Mouse (Mus musculus): ENCODE measurements around the gene Ogfod2. TPM values are rescaled to one million over a fixed set of nuclear protein-coding genes. Genes with fewer than 3 reads are reported as not detected.

Gene Ogfod2
- polyA plus RNA-seq, 1 experiment from 2014 or later: 30.6 TPM

- peaks cover 7% of the 10 kb centered on the region; the same call in 1 of the 2 replicates for H3K27me3 ChIP-seq
- H3K27ac ChIP-seq: no peak overlapping the region
- 91% methylated on average over 11 of the region's 11 CpGs for WGBS
- ATAC-seq: no peak
- 0 out of 2 replicates have a peak, but pooled peaks cover 3% of the 10 kb centered on the region for H3K36me3 ChIP-seq
- no peak overlapping the region for H3K4me3 ChIP-seq (replicated peaks)
- H3K4me1 ChIP-seq (replicated peaks): peaks cover 7% of the 10 kb centered on the region
- H3K9me3 ChIP-seq: no peaks in the 10 kb centered on the region
- no peak overlapping the region for H3K4me2 ChIP-seq (replicated peaks)
- H3K9ac ChIP-seq (replicated peaks): no peak overlapping the region
Observed at GRCm38 (mm10) chr5:124100128-124101044, 11.7 kb upstream of the Ogfod2 start.

- Histone ChIP-seq H3K9ac (replicated peaks) (no peak overlapping the region), H3K4me3 (replicated peaks) (no peak overlapping the region), H3K27me3 (no peaks in the 10 kb centered on the region), H3K4me2 (replicated peaks) (no peak overlapping the region), H3K9me3 (no peaks in the 10 kb centered on the region), H3K4me1 (replicated peaks) (no peaks in the 10 kb centered on the region), H3K36me3 (0 out of 2 replicates have a peak, but pooled peaks cover 3% of the 10 kb centered on the region), H3K27ac (no peak overlapping the region)
- 85% methylated on average over 6 of the region's 6 CpGs for WGBS
- no peak for ATAC-seq
Observed at GRCm38 (mm10) chr5:124102326-124102725, 9.8 kb upstream of the Ogfod2 start.

- no peak overlapping the region for H3K9ac ChIP-seq (replicated peaks)
- no peak for ATAC-seq
- WGBS: 84% methylated on average over 3 of the region's 3 CpGs
- H3K27me3 ChIP-seq: no peaks in the 10 kb centered on the region
- no peak overlapping the region for H3K4me3 ChIP-seq (replicated peaks)
- no peaks in the 10 kb centered on the region for H3K4me1 ChIP-seq (replicated peaks)
- 0 out of 2 replicates have a peak, but pooled peaks cover 3% of the 10 kb centered on the region for H3K36me3 ChIP-seq
- no peak overlapping the region for H3K27ac ChIP-seq
- no peaks in the 10 kb centered on the region for H3K9me3 ChIP-seq
- H3K4me2 ChIP-seq (replicated peaks): no peak overlapping the region
Observed at GRCm38 (mm10) chr5:124103020-124103419, 9.1 kb upstream of the Ogfod2 start.

GRCm38 (mm10) chr5:124103552-124103951, 8.5 kb upstream of the Ogfod2 start:
- no peak for ATAC-seq
- Histone ChIP-seq H3K4me3 (replicated peaks) (no peak overlapping the region), H3K4me2 (replicated peaks) (no peak overlapping the region), H3K27ac (no peak overlapping the region), H3K27me3 (no peaks in the 10 kb centered on the region), H3K4me1 (replicated peaks) (no peaks in the 10 kb centered on the region), H3K9me3 (no peaks in the 10 kb centered on the region), H3K36me3 (0 out of 2 replicates have a peak, but pooled peaks cover 3% of the 10 kb centered on the region), H3K9ac (replicated peaks) (no peak overlapping the region)
- WGBS: 95% methylated on average over 9 of the region's 9 CpGs

GRCm38 (mm10) chr5:124111077-124111741, 888 bp upstream of the Ogfod2 start:
- WGBS: 27% methylated on average over 17 of the region's 17 CpGs
- Histone ChIP-seq H3K36me3 (peaks cover 5% of the 10 kb centered on the region), H3K27me3 (no peaks in the 10 kb centered on the region), H3K4me1 (replicated peaks) (peaks cover 27% of the 10 kb centered on the region), H3K9me3 (no peaks in the 10 kb centered on the region), H3K4me2 (replicated peaks) (peak overlapping the region; percentile 76), H3K27ac (peak overlapping the region; percentile 48), H3K9ac (replicated peaks) (peak overlapping the region; percentile 81), H3K4me3 (replicated peaks) (peak overlapping the region; percentile 82)
- peak; percentile 32; the same call in 1 of the 2 replicates for ATAC-seq

GRCm38 (mm10) chr5:124112531-124112930, 434 bp downstream of the Ogfod2 start:
- WGBS: 1% methylated on average over 18 of the region's 18 CpGs
- ATAC-seq: no peak

GRCm38 (mm10) chr5:124113030-124113429, 933 bp downstream of the Ogfod2 start:
- no peak for ATAC-seq
- 13% methylated on average over 14 of the region's 14 CpGs for WGBS
- Histone ChIP-seq H3K4me2 (replicated peaks) (peak overlapping the region; percentile 76), H3K27ac (peak overlapping the region; percentile 88), H3K27me3 (no peaks in the 10 kb centered on the region), H3K4me3 (replicated peaks) (peak overlapping the region; percentile 82), H3K36me3 (peaks cover 11% of the 10 kb centered on the region), H3K9ac (replicated peaks) (peak overlapping the region; percentile 81), H3K4me1 (replicated peaks) (peaks cover 40% of the 10 kb centered on the region), H3K9me3 (no peaks in the 10 kb centered on the region)

More at GRCm38 (mm10) chr5:124112531-124112930, 434 bp downstream of the Ogfod2 start:
- H3K9me3 ChIP-seq: no peaks in the 10 kb centered on the region
- H3K9ac ChIP-seq (replicated peaks): peak overlapping the region; percentile 81
- H3K4me3 ChIP-seq (replicated peaks): peak overlapping the region; percentile 82
- H3K4me1 ChIP-seq (replicated peaks): peaks cover 39% of the 10 kb centered on the region
- peak overlapping the region; percentile 76 for H3K4me2 ChIP-seq (replicated peaks)
- peak overlapping the region; percentile 88 for H3K27ac ChIP-seq
- H3K27me3 ChIP-seq: no peaks in the 10 kb centered on the region
- H3K36me3 ChIP-seq: peaks cover 6% of the 10 kb centered on the region

- H3K27ac ChIP-seq: no peak overlapping the region
- no peaks in the 10 kb centered on the region for H3K27me3 ChIP-seq
- no peak for ATAC-seq
- peaks cover 43% of the 10 kb centered on the region for H3K4me1 ChIP-seq (replicated peaks)
- no peak overlapping the region for H3K4me2 ChIP-seq (replicated peaks)
- no peak overlapping the region for H3K4me3 ChIP-seq (replicated peaks)
- no peak overlapping the region for H3K9ac ChIP-seq (replicated peaks)
- no peaks in the 10 kb centered on the region for H3K9me3 ChIP-seq
- WGBS: 91% methylated on average over 24 of the region's 24 CpGs
- peaks cover 25% of the 10 kb centered on the region for H3K36me3 ChIP-seq
Observed at GRCm38 (mm10) chr5:124114276-124115025, 2.4 kb downstream of the Ogfod2 start.

- H3K9me3 ChIP-seq: no peaks in the 10 kb centered on the region
- ATAC-seq: no peak
- H3K36me3 ChIP-seq: peaks cover 36% of the 10 kb centered on the region
- H3K9ac ChIP-seq (replicated peaks): peak overlapping the region; percentile 90
- peak overlapping the region; percentile 83 for H3K27ac ChIP-seq
- H3K27me3 ChIP-seq: no peaks in the 10 kb centered on the region
- H3K4me3 ChIP-seq (replicated peaks): peak overlapping the region; percentile 92
- H3K4me2 ChIP-seq (replicated peaks): peak overlapping the region; percentile 99
- WGBS: 23% methylated on average over 7 of the region's 7 CpGs
- H3K4me1 ChIP-seq (replicated peaks): peaks cover 43% of the 10 kb centered on the region
Observed at GRCm38 (mm10) chr5:124115531-124115930, 3.4 kb downstream of the Ogfod2 start.

GRCm38 (mm10) chr5:124115990-124116845, 4.1 kb downstream of the Ogfod2 start, which contains the start of gene Arl6ip4:
Gene Arl6ip4, plus strand, starts transcription at chr5:124116089.
- peak within 1 kb of the TSS; percentile 83 for H3K27ac ChIP-seq
- peaks cover 43% of the 10 kb centered on the region for H3K36me3 ChIP-seq
- peak within 1 kb of the TSS; percentile 92 for H3K4me3 ChIP-seq (replicated peaks)
- H3K4me1 ChIP-seq (replicated peaks): peaks cover 38% of the 10 kb centered on the region
- no peaks in the 10 kb centered on the region for H3K27me3 ChIP-seq
- peak within 1 kb of the TSS; percentile 90 for H3K9ac ChIP-seq (replicated peaks)
- ATAC-seq: peak; percentile 10
- peak within 1 kb of the TSS; percentile 99 for H3K4me2 ChIP-seq (replicated peaks)
- H3K9me3 ChIP-seq: no peaks in the 10 kb centered on the region
- WGBS: 2% methylated on average over 64 of the region's 64 CpGs

GRCm38 (mm10) chr5:124119204-124119603, 7.1 kb downstream of the Ogfod2 start:
- Histone ChIP-seq H3K4me3 (replicated peaks) (no peak overlapping the region), H3K27me3 (no peaks in the 10 kb centered on the region), H3K27ac (no peak overlapping the region), H3K9me3 (no peaks in the 10 kb centered on the region), H3K4me1 (replicated peaks) (peaks cover 22% of the 10 kb centered on the region), H3K4me2 (replicated peaks) (no peak overlapping the region), H3K36me3 (peaks cover 71% of the 10 kb centered on the region), H3K9ac (replicated peaks) (no peak overlapping the region)
- WGBS: 73% methylated on average over 5 of the region's 5 CpGs
- no peak for ATAC-seq

Measured in midbrain, embryonic 13.5 days (tissue).